Mouse (Mus musculus): Measurements from ENCODE around the gene Chpf2.

DNA sequence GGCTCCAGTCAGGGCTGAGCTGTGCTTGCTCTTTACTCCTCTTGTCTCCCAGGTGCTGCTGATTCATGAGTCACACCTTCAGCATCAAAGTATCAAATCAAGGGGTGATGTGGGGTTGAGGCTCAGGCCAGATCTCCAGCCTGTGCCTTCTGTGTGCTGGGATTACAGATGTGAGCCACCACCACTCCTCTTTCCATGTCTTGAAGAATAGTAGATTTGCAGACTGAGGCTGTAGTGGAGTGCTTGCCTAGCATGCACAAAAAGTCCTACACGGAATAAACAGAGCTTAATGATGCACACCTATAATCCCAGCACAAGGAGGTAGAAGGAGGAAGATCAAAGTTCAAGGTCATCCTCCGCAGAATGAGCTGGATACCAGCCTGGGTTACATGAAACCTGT, 29.8 kb upstream of the Chpf2 start, which contains the start of gene 4931409K22Rik:
- no peak for TF ChIP-seq MAX (IDR thresholded peaks at IDR 0.05)
- TF ChIP-seq CTCF (IDR thresholded peaks at IDR 0.05; ENCODE audit: control insufficient read depth, insufficient read depth, insufficient read length), result no peak
- no peak for TF ChIP-seq USF1 (IDR thresholded peaks at IDR 0.05; ENCODE audit: low read depth)
- TF ChIP-seq FOSL1 (IDR thresholded peaks at IDR 0.05; ENCODE audit: insufficient read depth, low read length, poor library complexity, severe bottlenecking), result no peak
- TF ChIP-seq CEBPB (IDR thresholded peaks at IDR 0.05; ENCODE audit: low read depth), result no peak
- TF ChIP-seq MYOG (IDR thresholded peaks at IDR 0.05; ENCODE audit: control insufficient read depth, extremely low read depth, insufficient read length), result no peak
